Mouse (Mus musculus): ENCODE data around the gene Taf6l. TPM values are rescaled to one million over a fixed set of nuclear protein-coding genes. Genes with fewer than 3 reads are reported as not detected.
A peak's percentile ranks its signal among the peaks of the same experiment; 100 is the strongest.

Taf6l gene
- polyA plus RNA-seq, 1 experiment, result 9.0 TPM

DNA sequence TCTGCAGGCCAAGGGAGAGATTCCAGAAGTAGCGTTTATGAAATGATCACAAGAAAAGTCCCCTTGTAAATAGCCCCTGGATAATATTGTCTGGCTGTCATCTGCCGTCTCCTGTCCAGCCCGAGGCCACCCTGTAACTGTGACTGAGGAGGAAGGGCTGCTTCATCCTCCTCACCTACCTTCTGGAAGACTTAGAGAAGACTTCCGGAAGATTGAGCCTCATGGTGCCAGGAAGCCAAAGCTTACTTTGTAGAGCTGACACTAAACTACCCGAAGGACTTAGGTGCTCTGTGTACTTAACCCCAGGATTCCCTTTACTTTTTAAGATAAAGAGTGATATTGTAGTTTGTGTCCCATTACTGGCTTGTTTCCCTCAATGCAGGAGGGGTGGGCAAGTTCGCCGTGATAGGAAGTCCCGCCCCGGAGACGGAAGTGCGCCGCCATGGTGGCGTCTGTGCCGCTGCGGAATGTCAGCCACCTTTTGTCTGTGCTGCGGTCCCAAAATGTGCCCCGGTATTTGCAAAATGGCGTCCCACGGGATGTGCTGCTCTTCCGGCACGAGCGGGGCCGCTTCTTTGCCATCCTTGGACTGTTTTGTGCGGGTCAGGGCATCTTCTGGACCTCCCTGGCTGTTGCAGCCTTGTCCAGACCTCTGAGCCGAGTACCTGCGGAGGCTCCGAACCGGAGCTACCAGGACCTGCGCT lies 15.5 kb downstream of the Taf6l start, which contains the start of gene Tmem223:
Gene Tmem223 (plus strand): TSS at position 430 of the 704 bp plus-strand sequence.
- 12% methylated on average over 29 of the region's 29 CpGs for WGBS
- H3K4me1 ChIP-seq (ENCODE audit: control insufficient read depth, insufficient read depth, low read length), result peaks cover 19% of the 10 kb centered on the region
- H3K4me3 ChIP-seq (replicated peaks; ENCODE audit: extremely low read depth, low read depth, low read length), result peak within 1 kb of the TSS; percentile 97
- DNase-seq, result peak; percentile 80
- TF ChIP-seq POLR2A (IDR thresholded peaks at IDR 0.05; ENCODE audit: borderline replicate concordance, extremely low read depth, low read depth, low read length) (peak; percentile 96), CTCF (IDR thresholded peaks at IDR 0.05; ENCODE audit: insufficient read depth, low read length) (no peak)

DNA sequence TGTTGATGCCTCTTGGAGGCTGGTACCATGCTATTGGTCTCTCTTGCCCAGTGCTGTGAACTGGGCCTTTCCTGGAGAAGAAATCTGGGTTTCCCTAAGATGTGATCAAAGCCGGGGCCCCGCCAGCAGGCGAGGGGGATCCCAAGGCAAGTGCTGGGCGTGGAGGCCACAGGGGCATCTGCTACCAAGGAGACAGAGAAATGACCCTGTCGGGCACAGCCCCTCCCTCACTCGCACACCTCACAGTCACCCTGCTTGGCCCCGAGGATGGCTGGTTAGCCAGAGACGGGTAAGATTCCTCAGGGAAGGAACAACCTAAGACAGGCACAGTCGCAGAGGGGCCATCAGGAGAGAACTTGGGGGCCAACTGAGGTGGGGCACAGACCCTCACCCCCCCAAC lies 20.7 kb downstream of the Taf6l start:
- 95% methylated on average over 9 of the region's 9 CpGs for WGBS
- DNase-seq, result no peak
- Histone ChIP-seq H3K4me3 (replicated peaks; ENCODE audit: extremely low read depth, low read depth, low read length) (no peak overlapping the region), H3K4me1 (ENCODE audit: control insufficient read depth, insufficient read depth, low read length) (peaks cover 4% of the 10 kb centered on the region; the same call in 1 of the 2 replicates)
- no peak for TF ChIP-seq POLR2A (IDR thresholded peaks at IDR 0.05; ENCODE audit: borderline replicate concordance, extremely low read depth, low read depth, low read length)
- TF ChIP-seq CTCF (IDR thresholded peaks at IDR 0.05; ENCODE audit: insufficient read depth, low read length), result no peak

DNA sequence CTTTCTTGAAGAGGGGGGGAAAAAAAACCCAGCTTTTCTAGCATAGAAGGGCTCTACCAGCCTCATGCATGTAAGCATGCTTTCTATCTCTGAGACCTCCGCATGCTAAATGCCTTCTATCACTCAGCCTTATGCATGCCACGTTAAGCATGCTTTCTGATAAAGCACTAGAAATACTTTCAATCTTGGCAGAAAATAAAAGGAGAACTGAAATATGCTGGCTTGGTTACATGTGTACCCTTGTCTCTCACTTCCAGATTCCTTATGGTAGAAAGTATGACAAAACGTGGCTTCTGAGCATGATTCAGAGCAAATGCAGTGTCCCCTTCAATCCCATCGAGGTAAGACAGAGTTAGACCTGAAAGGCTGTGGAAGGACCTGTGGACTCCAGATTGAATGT lies 22.9 kb downstream of the Taf6l start:
- TF ChIP-seq POLR2A (IDR thresholded peaks at IDR 0.05; ENCODE audit: borderline replicate concordance, extremely low read depth, low read depth, low read length) (no peak), CTCF (IDR thresholded peaks at IDR 0.05; ENCODE audit: insufficient read depth, low read length) (no peak)
- no peak for DNase-seq
- peaks cover 4% of the 10 kb centered on the region; the same call in 1 of the 2 replicates for H3K4me1 ChIP-seq (ENCODE audit: control insufficient read depth, insufficient read depth, low read length)
- 80% methylated on average over 4 of the region's 4 CpGs for WGBS
- H3K4me3 ChIP-seq (replicated peaks; ENCODE audit: extremely low read depth, low read depth, low read length), result no peak overlapping the region

DNA sequence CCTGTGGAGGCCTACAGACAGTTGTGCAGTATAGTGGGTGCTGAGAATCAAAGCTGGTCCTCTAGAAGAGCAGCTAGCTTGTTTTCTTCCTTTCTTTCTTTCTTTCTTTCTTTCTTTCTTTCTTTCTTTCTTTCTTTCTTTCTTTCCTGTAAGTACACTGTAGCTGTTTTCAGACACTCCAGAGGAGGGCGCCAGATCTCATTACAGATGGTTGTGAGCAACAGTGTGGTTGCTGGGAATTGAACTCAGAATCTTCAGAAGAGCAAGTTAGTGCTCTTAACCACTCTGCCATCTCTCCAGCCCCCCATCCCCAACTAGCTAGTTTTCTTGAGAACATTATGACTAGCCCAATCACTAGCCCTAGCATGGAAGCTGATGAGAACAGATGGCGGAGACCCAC lies 25.5 kb downstream of the Taf6l start:
- no peak for DNase-seq
- TF ChIP-seq POLR2A (IDR thresholded peaks at IDR 0.05; ENCODE audit: borderline replicate concordance, extremely low read depth, low read depth, low read length) (no peak), CTCF (IDR thresholded peaks at IDR 0.05; ENCODE audit: insufficient read depth, low read length) (no peak)
- H3K4me1 ChIP-seq (ENCODE audit: control insufficient read depth, insufficient read depth, low read length), result peaks cover 16% of the 10 kb centered on the region
- WGBS, result 90% methylated on average over 2 of the region's 2 CpGs
- no peak overlapping the region for H3K4me3 ChIP-seq (replicated peaks; ENCODE audit: extremely low read depth, low read depth, low read length)

DNA sequence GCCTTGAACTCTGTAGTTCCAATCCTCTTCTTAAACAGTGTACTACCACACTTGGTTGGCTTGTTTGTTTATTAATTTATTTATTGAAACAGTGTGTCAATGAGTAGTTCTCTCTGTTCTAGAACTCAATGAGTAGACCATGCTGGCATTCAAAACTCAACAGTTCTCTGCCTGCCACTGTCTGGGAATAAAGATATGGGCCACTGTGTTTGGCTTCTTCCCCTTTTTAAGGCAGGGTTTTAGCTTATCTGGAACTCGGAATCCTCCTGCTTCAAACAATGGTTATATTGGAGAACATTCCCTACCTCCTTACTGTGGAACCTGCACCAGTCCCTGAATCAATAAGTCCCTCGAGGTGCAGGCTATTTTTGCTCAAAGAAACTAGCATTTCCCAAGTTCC lies 27.3 kb downstream of the Taf6l start:
- WGBS, result 76% methylated on average over 2 of the region's 2 CpGs
- TF ChIP-seq POLR2A (IDR thresholded peaks at IDR 0.05; ENCODE audit: borderline replicate concordance, extremely low read depth, low read depth, low read length), result no peak
- TF ChIP-seq CTCF (IDR thresholded peaks at IDR 0.05; ENCODE audit: insufficient read depth, low read length), result no peak
- H3K4me3 ChIP-seq (replicated peaks; ENCODE audit: extremely low read depth, low read depth, low read length), result no peak overlapping the region

DNA sequence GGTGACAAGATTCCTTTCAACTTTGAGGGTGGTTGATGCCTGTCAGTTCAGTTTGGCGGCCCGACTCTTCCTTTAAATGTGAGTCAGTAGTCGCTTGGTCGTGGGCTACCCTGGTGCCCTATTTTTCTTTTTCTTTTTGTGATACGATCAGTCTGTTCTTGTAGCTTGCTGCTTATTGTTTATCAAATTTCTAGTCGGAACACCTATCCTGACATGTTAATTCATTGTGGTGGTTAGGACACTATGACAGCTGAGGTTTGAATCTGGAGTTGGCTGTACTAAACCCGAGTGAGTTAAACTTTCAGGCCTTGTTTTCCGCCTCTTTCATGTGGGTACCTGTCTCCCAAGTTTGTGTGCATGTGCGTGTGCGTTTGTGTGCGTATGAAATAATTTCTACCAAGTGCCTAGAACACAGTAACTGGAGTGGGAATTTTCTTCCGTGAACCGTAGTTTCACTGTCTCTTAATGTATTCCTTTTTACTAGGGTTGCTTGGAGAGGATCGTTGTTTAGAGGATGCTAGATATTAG lies 28.7 kb downstream of the Taf6l start:
- no peak for DNase-seq
- TF ChIP-seq POLR2A (IDR thresholded peaks at IDR 0.05; ENCODE audit: borderline replicate concordance, extremely low read depth, low read depth, low read length), result no peak
- TF ChIP-seq CTCF (IDR thresholded peaks at IDR 0.05; ENCODE audit: insufficient read depth, low read length), result no peak
- Histone ChIP-seq H3K4me1 (ENCODE audit: control insufficient read depth, insufficient read depth, low read length) (peaks cover 17% of the 10 kb centered on the region), H3K4me3 (replicated peaks; ENCODE audit: extremely low read depth, low read depth, low read length) (peak overlapping the region; percentile 91)
- 2% methylated on average over 14 of the region's 14 CpGs for WGBS

More for the DNA sequence above, 27.3 kb downstream of the Taf6l start:
- DNase-seq, result no peak
- peaks cover 17% of the 10 kb centered on the region for H3K4me1 ChIP-seq (ENCODE audit: control insufficient read depth, insufficient read depth, low read length)

DNA sequence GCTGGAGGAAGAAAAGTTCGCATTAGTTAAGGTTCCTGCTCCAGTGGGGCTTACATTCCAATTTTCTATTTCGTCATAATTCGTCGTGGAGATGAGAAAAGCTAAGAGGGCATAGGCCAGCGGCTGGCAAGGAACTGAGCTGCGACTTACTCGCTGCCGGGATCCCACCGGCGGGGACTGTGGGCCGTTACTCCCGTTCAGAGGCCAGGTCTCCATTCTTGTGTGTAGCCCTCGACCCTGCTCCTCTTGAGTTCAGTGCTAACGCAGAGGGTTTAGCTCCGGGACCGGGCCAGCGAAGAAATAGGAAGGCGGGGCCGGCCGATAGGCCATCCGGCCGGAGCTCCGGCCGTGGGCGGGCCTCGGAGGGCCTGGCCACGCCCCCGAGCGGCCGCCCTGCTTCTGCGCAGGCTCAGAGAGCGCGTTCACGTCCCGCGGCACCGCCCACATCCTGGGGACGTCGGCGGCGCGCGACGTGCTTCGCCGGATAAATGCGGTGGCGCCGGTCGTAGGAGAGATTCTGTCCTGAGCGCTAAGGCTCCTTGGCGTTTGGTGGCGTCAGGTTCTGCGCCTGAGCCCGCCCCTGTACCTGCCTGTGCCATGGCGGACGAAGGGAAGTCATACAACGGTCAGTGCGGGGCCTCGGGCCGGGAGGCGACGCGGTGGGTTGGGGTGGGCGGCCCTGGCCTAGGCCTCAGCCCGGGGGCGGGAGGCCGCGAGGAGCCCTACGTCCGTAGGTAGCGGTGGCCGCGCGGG lies 29.4 kb downstream of the Taf6l start, which contains the start of gene Nxf1:
Gene Nxf1 (plus strand): TSS at position 439 of the 753 bp plus-strand sequence.
- H3K4me3 ChIP-seq (replicated peaks; ENCODE audit: extremely low read depth, low read depth, low read length), result peak within 1 kb of the TSS; percentile 97
- under 1% methylated on average over 75 of the region's 75 CpGs for whole genome bisulfite sequencing
- peak; percentile 89 for DNase-seq
- TF ChIP-seq CTCF (IDR thresholded peaks at IDR 0.05; ENCODE audit: insufficient read depth, low read length), result no peak
- peak; percentile 94 for TF ChIP-seq POLR2A (IDR thresholded peaks at IDR 0.05; ENCODE audit: borderline replicate concordance, extremely low read depth, low read depth, low read length)
- peaks cover 17% of the 10 kb centered on the region for H3K4me1 ChIP-seq (ENCODE audit: control insufficient read depth, insufficient read depth, low read length)

DNA sequence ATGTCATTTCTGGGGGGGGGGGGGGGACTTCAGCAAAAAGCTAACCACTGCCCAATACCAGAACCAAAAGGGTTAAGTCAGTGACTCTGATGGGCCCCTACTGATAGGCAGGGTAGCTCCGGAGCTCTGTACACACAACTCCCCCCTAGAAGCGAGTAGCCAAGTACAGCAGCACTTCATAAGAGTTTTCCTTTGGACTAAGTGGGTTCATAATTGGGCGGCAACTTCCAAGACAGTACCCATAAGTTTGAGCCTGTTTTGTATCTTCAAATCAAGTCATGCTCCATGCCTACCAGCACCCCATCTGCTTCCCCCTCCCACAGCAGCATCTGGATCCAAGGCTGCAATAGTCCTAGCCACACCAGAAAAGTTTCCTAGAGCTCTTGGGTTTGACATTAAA lies 30.6 kb downstream of the Taf6l start:
- Histone ChIP-seq H3K4me3 (replicated peaks; ENCODE audit: extremely low read depth, low read depth, low read length) (no peak overlapping the region), H3K4me1 (ENCODE audit: control insufficient read depth, insufficient read depth, low read length) (peaks cover 17% of the 10 kb centered on the region)
- no peak for DNase-seq
- TF ChIP-seq CTCF (IDR thresholded peaks at IDR 0.05; ENCODE audit: insufficient read depth, low read length) (no peak), POLR2A (IDR thresholded peaks at IDR 0.05; ENCODE audit: borderline replicate concordance, extremely low read depth, low read depth, low read length) (no peak)
- WGBS, result 47% methylated on average over 3 of the region's 3 CpGs

DNA sequence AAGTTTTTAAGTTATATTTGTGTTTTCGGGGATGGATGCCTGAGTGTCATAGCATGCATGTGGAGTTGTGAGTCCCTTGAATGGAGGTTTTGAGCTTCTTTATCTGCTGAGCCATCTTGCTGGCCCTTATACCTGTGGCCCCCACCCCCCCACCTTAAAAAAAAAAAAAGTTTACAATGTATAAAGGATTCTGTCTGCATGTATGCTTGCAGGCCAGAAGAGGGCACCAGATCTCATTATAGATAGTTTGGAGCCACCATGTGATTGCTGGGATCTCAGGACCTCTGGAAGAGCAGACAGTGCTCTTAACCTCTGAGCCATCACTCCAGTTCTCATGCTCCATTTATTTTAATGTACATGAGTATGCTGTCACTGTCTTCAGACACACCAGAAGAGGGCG lies 38.8 kb downstream of the Taf6l start:
- Histone ChIP-seq H3K4me3 (replicated peaks; ENCODE audit: extremely low read depth, low read depth, low read length) (no peak overlapping the region), H3K4me1 (ENCODE audit: control insufficient read depth, insufficient read depth, low read length) (peaks cover 8% of the 10 kb centered on the region)
- DNase-seq, result no peak
- 70% methylated on average over 2 of the region's 2 CpGs for WGBS
- TF ChIP-seq CTCF (IDR thresholded peaks at IDR 0.05; ENCODE audit: insufficient read depth, low read length), result no peak
- no peak for TF ChIP-seq POLR2A (IDR thresholded peaks at IDR 0.05; ENCODE audit: borderline replicate concordance, extremely low read depth, low read depth, low read length)
